Mouse (Mus musculus): ENCODE data around the gene Slco4a1. TPM values are rescaled to one million over a fixed set of nuclear protein-coding genes. Genes with fewer than 3 reads are reported as not detected.
A peak's percentile ranks its signal among the peaks of the same experiment; 100 is the strongest.

The Slco4a1 gene
- polyA plus RNA-seq, 1 experiment from 2014 or later: 2.3 TPM

DNA sequence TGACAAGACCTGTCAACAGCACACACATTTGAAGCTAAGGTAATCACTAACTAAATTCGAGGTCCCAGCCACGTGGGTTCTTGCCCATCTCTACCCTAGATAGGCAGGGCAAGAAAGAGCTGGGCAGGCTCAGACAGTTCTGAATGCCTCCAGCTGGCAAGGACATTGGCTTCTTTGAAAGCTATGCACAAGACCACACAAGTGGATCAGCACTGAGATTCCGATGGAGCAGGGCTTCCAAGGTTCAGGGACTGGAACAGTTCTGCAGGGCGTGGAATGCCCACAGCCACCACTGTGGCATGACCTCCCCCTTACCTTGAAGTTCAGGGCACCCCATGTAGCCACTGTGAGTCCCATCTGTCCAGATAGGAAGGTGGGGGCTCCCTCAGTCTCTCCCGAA, 5.5 kb upstream of the Slco4a1 start:
- Histone ChIP-seq H3K9ac (no peak overlapping the region), H3K9me3 (replicated peaks) (no peaks in the 10 kb centered on the region), H3K36me3 (no peaks in the 10 kb centered on the region), H3K27ac (no peak overlapping the region), H3K4me3 (replicated peaks) (no peak overlapping the region), H3K27me3 (peaks cover 20% of the 10 kb centered on the region), H3K4me2 (no peak overlapping the region), H3K4me1 (peaks cover 2% of the 10 kb centered on the region)
- ATAC-seq (replicated peaks; ENCODE audit: low FRiP score): no peak
- 80% methylated on average over 5 of the region's 5 CpGs for WGBS

DNA sequence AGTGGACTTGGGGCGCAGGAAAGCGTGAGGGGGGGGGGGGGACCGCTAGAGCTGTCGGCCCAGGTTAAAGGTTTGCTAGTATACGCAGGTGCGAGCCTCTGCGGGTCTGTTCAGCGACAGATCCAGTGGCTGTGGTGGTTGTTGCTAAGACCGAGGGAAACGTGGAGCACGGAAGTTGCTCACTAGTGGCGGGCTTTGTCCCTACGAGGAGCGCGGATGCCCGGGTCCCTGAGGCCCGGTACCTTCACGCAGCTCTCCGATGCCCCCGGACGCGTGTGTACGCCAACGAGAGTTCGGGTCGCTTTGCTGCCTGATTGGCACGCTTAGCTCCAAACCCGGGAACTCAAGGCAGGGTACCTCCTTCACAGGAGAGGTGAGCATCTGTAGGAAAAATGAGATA, 660 bp downstream of the Slco4a1 start:
- Histone ChIP-seq H3K4me3 (replicated peaks) (peak overlapping the region; percentile 53), H3K27ac (no peak overlapping the region), H3K4me1 (peaks cover 17% of the 10 kb centered on the region), H3K27me3 (peaks cover 67% of the 10 kb centered on the region), H3K9me3 (replicated peaks) (no peaks in the 10 kb centered on the region), H3K9ac (peak overlapping the region; percentile 27), H3K4me2 (peak overlapping the region; percentile 92), H3K36me3 (no peaks in the 10 kb centered on the region)
- no peak; the same call in 1 of the 2 replicates for ATAC-seq (replicated peaks; ENCODE audit: low FRiP score)
- under 1% methylated on average over 28 of the region's 28 CpGs for WGBS

DNA sequence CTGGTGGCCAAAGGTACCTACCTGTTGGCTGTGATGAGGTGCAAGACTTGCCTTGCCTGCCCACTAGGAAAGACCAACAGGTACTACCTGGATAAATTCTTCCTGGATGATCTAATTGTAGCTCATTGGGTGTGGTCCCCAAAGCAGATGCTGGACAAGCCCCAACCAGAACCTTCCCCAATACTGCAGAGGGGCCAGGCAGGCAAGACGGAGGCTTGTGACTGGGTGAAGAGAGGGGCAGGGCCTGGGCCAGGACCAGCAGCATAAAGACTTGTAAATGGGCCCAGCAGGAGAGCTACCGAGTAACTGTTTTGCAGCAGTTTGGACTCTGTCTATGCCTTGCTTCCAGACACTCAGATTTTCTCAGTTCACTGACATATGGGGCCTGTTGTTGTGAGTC, 1.6 kb downstream of the Slco4a1 start:
- peaks cover 17% of the 10 kb centered on the region for H3K4me1 ChIP-seq
- no peak overlapping the region for H3K27ac ChIP-seq
- 57% methylated on average over 2 of the region's 2 CpGs for WGBS
- H3K4me3 ChIP-seq (replicated peaks): no peak overlapping the region
- ATAC-seq (replicated peaks; ENCODE audit: low FRiP score): no peak
- no peak overlapping the region for H3K9ac ChIP-seq
- H3K27me3 ChIP-seq: peaks cover 67% of the 10 kb centered on the region
- no peaks in the 10 kb centered on the region for H3K9me3 ChIP-seq (replicated peaks)
- no peaks in the 10 kb centered on the region for H3K36me3 ChIP-seq
- H3K4me2 ChIP-seq: no peak overlapping the region

DNA sequence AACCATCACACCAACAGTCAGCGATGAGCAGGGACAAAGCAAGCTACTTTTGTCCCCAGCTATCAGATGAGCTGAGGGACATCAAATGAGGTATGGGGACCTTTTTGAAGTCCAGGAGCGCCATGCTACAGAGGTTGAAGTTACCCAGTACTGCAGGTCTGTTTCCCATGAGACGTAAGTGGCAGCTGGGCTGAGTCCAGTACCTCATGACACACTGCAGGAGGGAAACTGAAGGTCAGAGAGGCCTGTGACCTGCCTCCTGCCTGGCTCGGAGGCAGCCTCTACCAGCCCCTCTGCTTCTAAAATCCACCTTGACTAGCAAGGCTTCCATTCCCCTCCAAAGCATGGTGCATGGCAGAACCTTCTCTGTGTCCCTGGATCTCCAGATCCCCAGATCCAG, 3.4 kb downstream of the Slco4a1 start:
- WGBS: 79% methylated on average over 4 of the region's 4 CpGs
- H3K27me3 ChIP-seq: peaks cover 65% of the 10 kb centered on the region
- H3K4me3 ChIP-seq (replicated peaks): no peak overlapping the region
- no peaks in the 10 kb centered on the region for H3K36me3 ChIP-seq
- no peak overlapping the region for H3K4me2 ChIP-seq
- H3K27ac ChIP-seq: no peak overlapping the region
- no peak overlapping the region for H3K9ac ChIP-seq
- no peaks in the 10 kb centered on the region for H3K9me3 ChIP-seq (replicated peaks)
- peaks cover 17% of the 10 kb centered on the region for H3K4me1 ChIP-seq
- ATAC-seq (replicated peaks; ENCODE audit: low FRiP score): no peak

DNA sequence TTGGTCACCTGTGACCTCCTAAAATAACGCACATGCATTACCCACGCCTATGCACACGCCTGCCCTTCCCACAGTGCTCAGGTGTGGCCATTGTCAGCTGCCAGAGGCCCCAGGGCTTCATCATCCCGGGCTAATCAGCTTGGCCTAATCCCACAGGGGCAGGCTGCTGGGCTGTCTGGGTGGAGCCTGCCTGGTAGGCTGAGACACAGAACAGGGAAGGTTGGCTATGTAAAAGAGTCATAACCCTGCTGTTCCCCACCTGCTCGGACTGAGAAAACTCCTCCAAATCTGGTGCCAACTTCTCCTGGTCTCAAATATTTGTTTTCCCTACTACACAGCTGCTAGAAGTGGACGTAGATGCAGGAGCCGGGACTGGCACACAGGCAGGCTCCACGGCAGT, 4.8 kb downstream of the Slco4a1 start:
- no peak overlapping the region for H3K4me2 ChIP-seq
- peaks cover 13% of the 10 kb centered on the region for H3K4me1 ChIP-seq
- no peaks in the 10 kb centered on the region for H3K36me3 ChIP-seq
- ATAC-seq (replicated peaks; ENCODE audit: low FRiP score): no peak
- H3K27ac ChIP-seq: no peak overlapping the region
- no peak overlapping the region for H3K4me3 ChIP-seq (replicated peaks)
- WGBS: 65% methylated on average over 8 of the region's 8 CpGs
- peaks cover 52% of the 10 kb centered on the region for H3K27me3 ChIP-seq
- H3K9me3 ChIP-seq (replicated peaks): no peaks in the 10 kb centered on the region
- H3K9ac ChIP-seq: no peak overlapping the region

DNA sequence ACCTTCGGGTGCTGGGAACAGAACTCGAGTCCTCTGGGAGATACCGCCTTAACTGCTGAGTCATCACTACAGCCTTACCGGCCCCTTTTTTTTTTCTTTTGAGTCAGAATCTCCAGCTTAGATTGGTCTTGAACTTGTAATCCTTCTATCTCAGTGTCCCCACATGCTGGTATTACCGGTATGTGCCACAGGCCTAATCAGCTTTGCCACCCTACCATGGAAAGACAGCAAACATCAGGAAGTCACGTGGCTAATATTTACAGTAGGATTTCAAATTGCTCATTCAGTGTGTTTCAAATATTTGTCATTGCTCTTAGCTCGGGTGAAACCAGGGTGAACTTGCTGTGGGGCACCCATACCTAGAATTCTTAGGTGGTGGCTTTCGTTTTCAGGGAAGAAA, 6.5 kb downstream of the Slco4a1 start:
- peaks cover 34% of the 10 kb centered on the region for H3K27me3 ChIP-seq
- WGBS: 83% methylated on average over 8 of the region's 8 CpGs
- no peak overlapping the region for H3K4me3 ChIP-seq (replicated peaks)
- H3K36me3 ChIP-seq: no peaks in the 10 kb centered on the region
- no peak overlapping the region for H3K4me2 ChIP-seq
- H3K9me3 ChIP-seq (replicated peaks): no peaks in the 10 kb centered on the region
- 0 out of 2 replicates have a peak, but pooled peaks cover 2% of the 10 kb centered on the region for H3K4me1 ChIP-seq
- H3K9ac ChIP-seq: no peak overlapping the region
- H3K27ac ChIP-seq: no peak overlapping the region
- ATAC-seq (replicated peaks; ENCODE audit: low FRiP score): no peak

DNA sequence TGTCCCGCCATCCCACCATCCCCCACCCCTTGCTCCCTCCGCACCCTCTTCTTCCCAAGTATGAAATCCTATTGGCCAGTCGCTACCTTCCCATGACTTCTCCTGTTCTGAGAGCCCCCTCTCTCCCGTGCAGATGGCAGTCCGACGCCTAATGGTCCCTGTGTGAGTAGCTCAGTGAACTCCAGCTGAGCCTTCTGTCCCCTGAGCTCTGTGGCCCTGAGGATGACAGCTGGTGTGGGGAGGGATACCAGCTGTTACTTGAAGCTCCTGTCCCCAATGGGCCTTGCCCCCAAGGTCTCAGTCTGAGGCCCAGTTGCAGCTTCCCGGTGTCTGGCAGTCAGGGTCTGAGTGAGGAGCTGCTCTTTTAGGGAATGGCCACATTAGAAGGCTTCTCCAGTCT, 10.5 kb downstream of the Slco4a1 start:
- ATAC-seq (replicated peaks; ENCODE audit: low FRiP score): no peak
- Histone ChIP-seq H3K9ac (no peak overlapping the region), H3K27ac (no peak overlapping the region), H3K4me3 (replicated peaks) (no peak overlapping the region), H3K36me3 (no peaks in the 10 kb centered on the region), H3K27me3 (no peaks in the 10 kb centered on the region), H3K4me1 (0 out of 2 replicates have a peak, but pooled peaks cover 2% of the 10 kb centered on the region), H3K9me3 (replicated peaks) (no peaks in the 10 kb centered on the region), H3K4me2 (no peak overlapping the region)
- 52% methylated on average over 7 of the region's 7 CpGs for WGBS

DNA sequence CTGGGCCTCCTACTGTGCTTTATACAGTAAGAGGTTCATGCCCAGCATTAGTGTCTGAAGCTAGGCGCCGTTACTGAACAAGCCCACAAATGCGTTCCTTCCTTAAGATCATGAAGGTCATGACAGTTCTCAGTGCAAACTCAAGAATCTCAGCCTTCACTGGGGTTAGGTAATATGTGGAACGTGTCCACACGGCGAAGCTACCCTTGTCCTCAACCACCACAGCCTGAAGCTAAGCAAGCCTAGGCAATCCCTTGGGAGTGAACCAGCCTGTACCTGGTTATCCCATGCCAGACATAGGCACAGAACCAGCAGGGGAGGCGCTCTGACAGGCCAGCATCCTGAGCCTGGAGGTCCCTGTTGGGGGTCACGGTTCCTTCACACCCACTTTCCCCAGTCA, 12.8 kb downstream of the Slco4a1 start:
- H3K9ac ChIP-seq: no peak overlapping the region
- H3K36me3 ChIP-seq: no peaks in the 10 kb centered on the region
- 90% methylated on average over 8 of the region's 8 CpGs for WGBS
- H3K4me3 ChIP-seq (replicated peaks): no peak overlapping the region
- no peak overlapping the region for H3K27ac ChIP-seq
- peaks cover 14% of the 10 kb centered on the region for H3K4me1 ChIP-seq
- no peak for ATAC-seq (replicated peaks; ENCODE audit: low FRiP score)
- no peaks in the 10 kb centered on the region for H3K27me3 ChIP-seq
- no peaks in the 10 kb centered on the region for H3K9me3 ChIP-seq (replicated peaks)
- no peak overlapping the region for H3K4me2 ChIP-seq

DNA sequence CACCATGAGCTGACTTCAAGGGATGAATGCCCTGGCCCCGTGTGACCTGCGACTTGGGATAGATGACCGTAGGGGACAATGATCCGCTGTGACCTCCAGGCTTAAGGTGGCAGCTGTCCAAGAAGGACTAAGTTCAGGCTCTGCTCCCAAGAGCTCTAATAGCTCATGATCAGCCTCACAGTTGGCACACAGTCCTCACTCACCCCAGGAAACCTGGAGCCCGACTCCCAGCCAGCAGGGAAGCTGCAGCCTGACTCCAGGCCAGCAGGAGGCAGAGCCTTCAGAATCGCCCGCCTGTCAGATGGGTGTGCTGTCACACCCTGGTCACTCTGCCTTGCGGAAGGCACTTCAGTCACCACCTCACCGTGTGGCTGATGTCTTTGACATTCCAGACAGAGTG, 13.7 kb downstream of the Slco4a1 start:
- WGBS: 69% methylated on average over 9 of the region's 9 CpGs

DNA sequence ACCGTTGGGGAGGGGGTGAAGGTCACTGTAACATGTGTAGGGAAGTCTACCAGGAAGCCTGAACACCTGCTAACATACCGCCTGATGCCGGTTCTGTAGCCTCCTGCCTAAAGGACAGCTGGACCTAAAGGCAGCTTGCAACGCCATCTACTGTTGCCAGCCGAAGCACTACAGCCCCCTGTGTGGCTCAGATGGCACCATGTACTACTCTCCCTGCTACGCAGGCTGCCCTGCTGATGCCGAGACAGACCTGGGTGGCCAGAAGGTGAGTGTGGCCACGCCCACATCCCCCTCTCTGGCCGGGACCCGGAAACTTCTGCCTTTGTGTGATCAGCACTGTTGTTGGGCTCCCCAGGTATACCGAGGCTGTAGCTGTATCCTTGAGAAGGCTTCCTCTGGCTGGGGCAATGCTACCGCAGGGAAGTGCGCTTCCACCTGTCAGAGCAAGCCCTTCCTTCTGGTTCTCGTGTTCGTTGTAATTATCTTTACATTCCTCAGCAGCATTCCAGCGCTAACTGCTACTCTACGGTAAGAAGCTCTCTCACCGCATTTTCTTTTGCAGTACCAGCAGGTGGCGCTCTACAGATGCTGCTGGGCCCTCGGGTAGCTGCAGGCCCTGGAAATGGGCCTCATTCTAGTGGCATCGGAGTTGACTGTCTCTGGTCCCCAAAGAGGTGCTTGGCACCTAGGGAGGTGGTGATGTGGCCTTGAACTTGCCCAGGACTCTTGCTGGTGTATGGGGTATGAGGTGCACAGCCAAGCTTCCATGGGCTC, 16.4 kb downstream of the Slco4a1 start:
- no peaks in the 10 kb centered on the region for H3K9me3 ChIP-seq (replicated peaks)
- no peaks in the 10 kb centered on the region for H3K27me3 ChIP-seq
- H3K9ac ChIP-seq: no peak overlapping the region
- 5% methylated on average over 21 of the region's 21 CpGs for WGBS
- H3K4me1 ChIP-seq: peaks cover 19% of the 10 kb centered on the region
- peak; percentile 62 for ATAC-seq (replicated peaks; ENCODE audit: low FRiP score)
- H3K36me3 ChIP-seq: no peaks in the 10 kb centered on the region
- peak overlapping the region; percentile 52 for H3K4me2 ChIP-seq
- H3K4me3 ChIP-seq (replicated peaks): peak overlapping the region; percentile 15; the same call in 1 of the 2 replicates
- H3K27ac ChIP-seq: no peak overlapping the region

More for the DNA sequence above, 13.7 kb downstream of the Slco4a1 start:
- Histone ChIP-seq H3K9ac (no peak overlapping the region), H3K9me3 (replicated peaks) (no peaks in the 10 kb centered on the region), H3K4me1 (peaks cover 21% of the 10 kb centered on the region), H3K27me3 (no peaks in the 10 kb centered on the region), H3K4me3 (replicated peaks) (no peak overlapping the region), H3K4me2 (no peak overlapping the region), H3K36me3 (no peaks in the 10 kb centered on the region), H3K27ac (no peak overlapping the region)
- no peak for ATAC-seq (replicated peaks; ENCODE audit: low FRiP score)

DNA sequence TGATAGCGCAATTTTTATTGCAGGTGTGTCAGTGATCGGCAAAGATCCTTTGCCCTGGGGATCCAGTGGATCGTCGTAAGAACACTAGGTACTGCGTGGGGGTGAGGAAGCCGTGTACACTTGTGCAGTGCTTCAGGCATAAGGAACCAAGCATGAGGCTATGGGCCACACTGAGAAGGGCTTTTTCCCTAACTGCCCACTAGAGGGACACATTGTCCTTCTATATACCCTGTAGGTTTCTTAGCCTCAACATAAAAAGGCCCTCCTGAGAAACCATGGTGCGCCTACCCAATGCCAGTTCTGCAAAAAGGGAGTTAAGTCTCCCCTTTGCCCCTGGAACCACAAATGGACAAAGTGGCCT, 17.0 kb downstream of the Slco4a1 start:
- WGBS: 31% methylated on average over 7 of the region's 7 CpGs
- H3K27me3 ChIP-seq: no peaks in the 10 kb centered on the region
- H3K4me3 ChIP-seq (replicated peaks): no peak overlapping the region
- no peaks in the 10 kb centered on the region for H3K9me3 ChIP-seq (replicated peaks)
- H3K4me1 ChIP-seq: peaks cover 19% of the 10 kb centered on the region
- H3K9ac ChIP-seq: no peak overlapping the region
- H3K27ac ChIP-seq: no peak overlapping the region
- peak; percentile 68 for ATAC-seq (replicated peaks; ENCODE audit: low FRiP score)
- H3K36me3 ChIP-seq: no peaks in the 10 kb centered on the region
- H3K4me2 ChIP-seq: peak overlapping the region; percentile 52

DNA sequence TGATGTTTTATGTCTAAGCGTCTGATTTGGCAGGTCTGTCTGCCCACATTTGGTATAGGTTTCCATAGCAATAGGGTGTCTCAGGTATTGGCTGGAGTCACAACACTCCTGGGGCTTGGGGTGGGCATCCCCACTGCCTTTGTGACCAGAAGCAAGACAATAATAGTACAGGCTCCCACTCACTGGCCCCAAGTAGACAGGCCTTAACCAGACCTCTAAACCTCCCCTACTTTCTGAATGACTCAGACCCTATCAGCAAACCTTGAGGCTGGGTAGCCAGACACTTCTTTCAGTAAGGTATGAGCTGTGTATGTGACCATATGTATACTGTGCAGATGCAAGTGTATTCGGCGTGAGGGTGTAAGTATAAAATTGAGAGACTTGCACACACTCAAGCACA, 18.8 kb downstream of the Slco4a1 start:
- H3K4me3 ChIP-seq (replicated peaks): no peak overlapping the region
- 91% methylated on average over 3 of the region's 3 CpGs for WGBS
- H3K4me1 ChIP-seq: peaks cover 19% of the 10 kb centered on the region
- no peak for ATAC-seq (replicated peaks; ENCODE audit: low FRiP score)
- H3K4me2 ChIP-seq: no peak overlapping the region
- no peak overlapping the region for H3K9ac ChIP-seq
- no peaks in the 10 kb centered on the region for H3K9me3 ChIP-seq (replicated peaks)
- no peak overlapping the region for H3K27ac ChIP-seq
- no peaks in the 10 kb centered on the region for H3K27me3 ChIP-seq
- no peaks in the 10 kb centered on the region for H3K36me3 ChIP-seq

DNA sequence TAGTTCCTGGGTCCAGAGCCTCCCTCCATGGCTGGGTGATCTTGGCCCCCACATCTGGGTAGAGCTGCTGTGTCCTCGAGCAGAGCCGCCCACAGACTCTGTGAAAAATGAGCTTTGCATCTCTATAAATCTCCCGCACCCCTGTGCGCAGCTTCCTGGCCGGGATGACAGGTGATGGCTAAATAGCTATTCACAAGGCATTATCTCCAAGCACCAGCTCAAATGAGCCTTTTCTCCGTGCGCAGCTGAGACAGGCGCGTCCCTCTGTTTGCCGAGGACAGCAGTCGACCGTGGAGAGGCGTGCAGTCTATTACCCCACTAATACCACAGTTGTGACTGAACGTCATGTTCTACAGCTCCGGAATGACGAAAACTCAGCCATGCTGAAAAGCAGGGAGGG, 26.2 kb downstream of the Slco4a1 start:
- Histone ChIP-seq H3K27me3 (peaks cover 11% of the 10 kb centered on the region; the same call in 1 of the 2 replicates), H3K9ac (no peak overlapping the region), H3K36me3 (no peaks in the 10 kb centered on the region), H3K4me2 (peak overlapping the region; percentile 39), H3K4me3 (replicated peaks) (no peak overlapping the region), H3K4me1 (peaks cover 43% of the 10 kb centered on the region), H3K27ac (peak overlapping the region; percentile 71), H3K9me3 (replicated peaks) (no peaks in the 10 kb centered on the region)
- peak; percentile 90 for ATAC-seq (replicated peaks; ENCODE audit: low FRiP score)
- 12% methylated on average over 16 of the region's 16 CpGs for WGBS

Measured in kidney, embryonic 15.5 days (tissue).